Mouse (Mus musculus): ENCODE measurements around the gene Pbx1. TPM values are rescaled to one million over a fixed set of nuclear protein-coding genes. Genes with fewer than 3 reads are reported as not detected.

The Pbx1 gene
- polyA plus RNA-seq, 1 experiment from 2014 or later = 4.0 TPM

GRCm38 (mm10) chr1:168393456-168393855 is 38.6 kb downstream of the Pbx1 start:
- Histone ChIP-seq H3K4me2 (ENCODE audit: low read depth, low read length) (no peak overlapping the region), H3K9me3 (ENCODE audit: low read length) (no peaks in the 10 kb centered on the region), H3K36me3 (replicated peaks; ENCODE audit: insufficient read depth, low read length) (no peaks in the 10 kb centered on the region), H3K4me3 (ENCODE audit: low read depth, low read length) (no peak overlapping the region), H3K27ac (ENCODE audit: low read depth) (no peak overlapping the region), H3K9ac (replicated peaks) (no peak overlapping the region), H3K27me3 (ENCODE audit: insufficient read depth, low read length) (no peaks in the 10 kb centered on the region), H3K4me1 (ENCODE audit: insufficient read depth) (no peaks in the 10 kb centered on the region; the same call in 1 of the 2 replicates)
- TF ChIP-seq EP300 (IDR thresholded peaks at IDR 0.05; ENCODE audit: low read depth) = no peak
- no peak for TF ChIP-seq CTCF (IDR thresholded peaks at IDR 0.05; ENCODE audit: low read depth)
- 68% methylated on average over 4 of the region's 4 CpGs for WGBS (ENCODE audit: insufficient replicate concordance)
- ATAC-seq (no peak), DNase-seq (no peak)

- ATAC-seq = no peak
- H3K4me2 ChIP-seq (ENCODE audit: low read depth, low read length) = no peak overlapping the region
- H3K9ac ChIP-seq (replicated peaks) = no peak overlapping the region
- H3K36me3 ChIP-seq (replicated peaks; ENCODE audit: insufficient read depth, low read length) = no peaks in the 10 kb centered on the region
- no peak overlapping the region for H3K4me3 ChIP-seq (ENCODE audit: low read depth, low read length)
- no peak for DNase-seq
- no peaks in the 10 kb centered on the region for H3K27me3 ChIP-seq (ENCODE audit: insufficient read depth, low read length)
- TF ChIP-seq CTCF (IDR thresholded peaks at IDR 0.05; ENCODE audit: low read depth) (no peak), EP300 (IDR thresholded peaks at IDR 0.05; ENCODE audit: low read depth) (no peak)
- no peaks in the 10 kb centered on the region for H3K9me3 ChIP-seq (ENCODE audit: low read length)
- H3K4me1 ChIP-seq (ENCODE audit: insufficient read depth) = no peaks in the 10 kb centered on the region; the same call in 1 of the 2 replicates
- WGBS (ENCODE audit: insufficient replicate concordance) = 85% methylated on average over 5 of the region's 5 CpGs
- H3K27ac ChIP-seq (ENCODE audit: low read depth) = no peak overlapping the region
Observed at GRCm38 (mm10) chr1:168392500-168392853, 39.6 kb downstream of the Pbx1 start.

GRCm38 (mm10) chr1:168391617-168392499 is 40.2 kb downstream of the Pbx1 start:
- H3K9ac ChIP-seq (replicated peaks) = no peak overlapping the region
- ATAC-seq = no peak
- H3K4me3 ChIP-seq (ENCODE audit: low read depth, low read length) = no peak overlapping the region

GRCm38 (mm10) chr1:168390748-168391147 is 41.3 kb downstream of the Pbx1 start:
- Histone ChIP-seq H3K36me3 (replicated peaks; ENCODE audit: insufficient read depth, low read length) (no peaks in the 10 kb centered on the region), H3K9ac (replicated peaks) (no peak overlapping the region), H3K27me3 (ENCODE audit: insufficient read depth, low read length) (no peaks in the 10 kb centered on the region), H3K4me2 (ENCODE audit: low read depth, low read length) (no peak overlapping the region), H3K4me1 (ENCODE audit: insufficient read depth) (no peaks in the 10 kb centered on the region; the same call in 1 of the 2 replicates), H3K27ac (ENCODE audit: low read depth) (no peak overlapping the region), H3K4me3 (ENCODE audit: low read depth, low read length) (no peak overlapping the region), H3K9me3 (ENCODE audit: low read length) (no peaks in the 10 kb centered on the region)
- no peak; the same call in 1 of the 2 replicates for ATAC-seq
- DNase-seq = no peak
- no peak for TF ChIP-seq EP300 (IDR thresholded peaks at IDR 0.05; ENCODE audit: low read depth)
- TF ChIP-seq CTCF (IDR thresholded peaks at IDR 0.05; ENCODE audit: low read depth) = no peak

More at GRCm38 (mm10) chr1:168391617-168392499, 40.2 kb downstream of the Pbx1 start:
- H3K4me2 ChIP-seq (ENCODE audit: low read depth, low read length) = no peak overlapping the region
- no peaks in the 10 kb centered on the region for H3K36me3 ChIP-seq (replicated peaks; ENCODE audit: insufficient read depth, low read length)
- DNase-seq = no peak
- no peak overlapping the region for H3K27ac ChIP-seq (ENCODE audit: low read depth)
- TF ChIP-seq EP300 (IDR thresholded peaks at IDR 0.05; ENCODE audit: low read depth) = no peak
- TF ChIP-seq CTCF (IDR thresholded peaks at IDR 0.05; ENCODE audit: low read depth) = no peak
- H3K27me3 ChIP-seq (ENCODE audit: insufficient read depth, low read length) = no peaks in the 10 kb centered on the region
- 61% methylated on average over 20 of the region's 20 CpGs for WGBS (ENCODE audit: insufficient replicate concordance)
- H3K9me3 ChIP-seq (ENCODE audit: low read length) = no peaks in the 10 kb centered on the region
- H3K4me1 ChIP-seq (ENCODE audit: insufficient read depth) = no peaks in the 10 kb centered on the region; the same call in 1 of the 2 replicates

GRCm38 (mm10) chr1:168386159-168386558 is 45.9 kb downstream of the Pbx1 start:
- DNase-seq = no peak

GRCm38 (mm10) chr1:168384594-168384955 is 47.5 kb downstream of the Pbx1 start:
- WGBS (ENCODE audit: insufficient replicate concordance) = 24% methylated on average over 6 of the region's 6 CpGs
- Histone ChIP-seq H3K4me2 (ENCODE audit: low read depth, low read length) (no peak overlapping the region), H3K9me3 (ENCODE audit: low read length) (no peaks in the 10 kb centered on the region), H3K9ac (replicated peaks) (no peak overlapping the region), H3K4me3 (ENCODE audit: low read depth, low read length) (no peak overlapping the region), H3K27me3 (ENCODE audit: insufficient read depth, low read length) (no peaks in the 10 kb centered on the region), H3K36me3 (replicated peaks; ENCODE audit: insufficient read depth, low read length) (no peaks in the 10 kb centered on the region), H3K4me1 (ENCODE audit: insufficient read depth) (no peaks in the 10 kb centered on the region), H3K27ac (ENCODE audit: low read depth) (no peak overlapping the region)
- no peak for TF ChIP-seq EP300 (IDR thresholded peaks at IDR 0.05; ENCODE audit: low read depth)
- no peak for TF ChIP-seq CTCF (IDR thresholded peaks at IDR 0.05; ENCODE audit: low read depth)
- ATAC-seq (no peak), DNase-seq (no peak)

More at GRCm38 (mm10) chr1:168386159-168386558, 45.9 kb downstream of the Pbx1 start:
- TF ChIP-seq EP300 (IDR thresholded peaks at IDR 0.05; ENCODE audit: low read depth) (no peak), CTCF (IDR thresholded peaks at IDR 0.05; ENCODE audit: low read depth) (no peak)
- Histone ChIP-seq H3K27me3 (ENCODE audit: insufficient read depth, low read length) (no peaks in the 10 kb centered on the region), H3K9ac (replicated peaks) (no peak overlapping the region), H3K4me2 (ENCODE audit: low read depth, low read length) (no peak overlapping the region), H3K27ac (ENCODE audit: low read depth) (no peak overlapping the region), H3K4me1 (ENCODE audit: insufficient read depth) (no peaks in the 10 kb centered on the region; the same call in 1 of the 2 replicates), H3K9me3 (ENCODE audit: low read length) (no peaks in the 10 kb centered on the region), H3K4me3 (ENCODE audit: low read depth, low read length) (no peak overlapping the region), H3K36me3 (replicated peaks; ENCODE audit: insufficient read depth, low read length) (no peaks in the 10 kb centered on the region)
- ATAC-seq = no peak
- 84% methylated on average over 6 of the region's 6 CpGs for WGBS (ENCODE audit: insufficient replicate concordance)
